Mouse (Mus musculus): ENCODE measurements around the gene Asgr1.
A peak's percentile ranks its signal among the peaks of the same experiment; 100 is the strongest.
"Not testable (repeated sequence)": the region's sequence is repeated elsewhere in the genome, so short reads cannot be mapped to it uniquely, and the experiment has no call there.

The Asgr1 gene

DNA sequence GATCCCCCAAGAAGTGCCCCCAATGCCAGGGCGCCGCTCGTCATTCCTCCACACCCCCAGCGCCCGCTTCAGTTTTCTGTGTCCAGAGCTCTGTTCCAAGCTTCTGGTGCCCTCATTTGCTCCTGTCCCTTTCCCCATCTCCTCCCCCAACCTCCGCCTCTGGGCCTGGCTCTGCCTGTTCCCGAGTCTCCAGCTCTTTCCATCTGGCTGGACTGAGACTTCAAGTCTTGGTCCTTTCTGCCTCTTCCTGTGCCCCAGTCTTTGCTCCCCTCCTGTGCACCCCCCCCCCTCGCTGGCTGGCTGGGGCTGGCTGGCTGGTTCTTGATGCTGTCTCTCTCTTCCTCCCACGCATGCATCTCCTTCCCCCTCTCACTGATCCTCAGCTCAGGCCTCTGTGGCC, 26.5 kb upstream of the Asgr1 start:
- DNase-seq = peak; percentile 37

DNA sequence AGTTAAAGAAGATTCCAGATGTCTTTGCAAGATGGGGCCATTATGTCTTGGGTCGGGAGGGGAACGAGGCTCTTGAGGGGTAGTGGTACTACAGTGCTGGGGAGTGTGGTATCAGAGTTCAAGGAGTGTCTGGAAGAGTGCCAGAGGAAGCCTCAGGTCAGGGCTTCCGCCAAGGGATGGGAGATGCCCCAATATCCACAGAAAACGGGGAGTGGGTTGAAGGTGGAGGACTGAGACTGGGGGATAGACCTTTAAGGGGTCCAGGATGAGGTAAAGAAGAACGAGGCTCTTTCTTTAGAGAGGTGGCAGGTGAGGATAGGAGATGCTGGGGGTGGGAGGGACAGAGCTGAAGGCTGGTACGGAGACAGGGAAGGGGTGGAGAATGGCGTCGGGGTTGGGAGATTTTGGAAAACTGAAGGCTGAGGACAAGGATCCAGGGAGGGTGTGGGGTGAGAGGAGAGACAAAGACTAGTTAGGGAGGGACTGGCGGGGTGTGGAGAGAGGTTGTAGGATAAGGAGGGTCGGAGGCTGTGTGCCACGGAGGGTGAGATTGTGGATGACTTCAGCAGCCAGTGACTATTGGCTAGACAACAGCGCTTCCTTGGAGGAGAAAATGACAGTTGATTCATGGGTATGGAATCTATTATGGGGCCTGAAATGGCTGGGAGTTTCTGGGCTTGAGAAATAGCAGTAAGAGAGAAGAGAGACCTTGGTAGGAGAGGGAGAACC, 25.3 kb upstream of the Asgr1 start:
- DNase-seq = no peak

DNA sequence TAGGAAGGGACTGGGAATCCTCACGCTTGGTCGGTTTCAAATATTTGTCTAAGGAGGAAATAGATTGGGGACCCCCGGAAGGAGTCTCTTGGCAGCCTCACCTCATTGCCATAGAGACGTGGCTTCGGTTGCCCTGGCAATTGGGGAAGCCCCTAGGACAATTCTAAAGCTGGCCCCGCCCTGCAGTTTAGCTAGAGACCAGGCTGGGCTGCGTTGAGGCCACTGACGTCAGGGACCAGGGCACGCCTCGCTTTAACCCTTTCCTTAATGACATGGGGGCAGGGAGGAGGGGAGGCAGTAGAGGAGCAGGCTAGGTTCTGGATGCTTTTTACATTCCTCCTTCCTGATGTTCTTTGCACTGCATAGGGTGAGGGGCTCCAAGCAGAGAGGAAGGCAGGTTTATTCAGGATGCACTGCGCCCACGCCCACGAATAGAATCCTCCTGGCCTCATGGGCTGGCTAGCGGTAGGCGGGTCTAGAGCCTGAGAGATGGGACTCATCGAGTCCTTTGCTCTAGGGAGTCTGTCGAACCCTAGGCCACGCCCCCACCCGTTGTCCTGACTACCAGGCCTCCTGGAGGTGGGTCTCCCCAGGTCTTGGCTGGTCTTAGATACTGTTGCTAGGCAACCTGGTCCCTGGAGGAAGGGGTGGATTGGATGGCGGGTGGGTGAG, 24.6 kb upstream of the Asgr1 start:
- DNase-seq = peak; percentile 84

DNA sequence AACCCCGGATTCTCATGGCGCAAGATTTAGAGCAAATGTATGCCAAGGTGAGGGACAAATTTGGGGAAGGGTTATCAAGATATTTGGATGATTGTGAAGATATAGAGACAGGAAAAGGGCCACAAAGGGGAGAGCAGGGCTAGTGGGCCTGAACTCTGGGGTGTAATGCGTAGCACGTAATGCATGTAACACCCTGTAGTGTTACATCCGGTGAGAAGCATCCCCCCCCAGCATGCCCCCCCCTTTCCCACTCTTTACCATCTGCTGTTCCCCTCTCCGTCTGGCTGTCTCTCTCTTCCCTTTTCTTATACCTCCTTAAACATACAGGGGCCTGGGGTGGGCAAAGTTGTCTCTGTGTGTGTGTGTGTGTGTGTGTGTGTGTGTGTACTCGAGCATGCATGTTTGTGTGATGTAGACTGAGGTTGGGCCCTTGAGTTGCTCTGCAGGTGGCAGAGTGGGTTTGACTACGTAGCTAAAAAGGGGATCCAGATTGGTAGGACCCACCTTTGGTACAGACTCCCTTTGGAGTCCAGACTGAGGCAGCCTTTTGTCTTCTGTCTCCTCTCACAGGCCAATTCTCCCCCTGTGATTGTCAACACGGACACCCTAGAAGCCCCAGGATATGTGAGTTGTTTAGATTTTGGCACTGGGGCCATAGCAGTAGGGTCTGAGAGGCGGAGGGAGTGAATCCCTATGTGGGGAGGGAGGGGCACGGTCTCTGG, 23.9 kb upstream of the Asgr1 start:
- no peak for DNase-seq

DNA sequence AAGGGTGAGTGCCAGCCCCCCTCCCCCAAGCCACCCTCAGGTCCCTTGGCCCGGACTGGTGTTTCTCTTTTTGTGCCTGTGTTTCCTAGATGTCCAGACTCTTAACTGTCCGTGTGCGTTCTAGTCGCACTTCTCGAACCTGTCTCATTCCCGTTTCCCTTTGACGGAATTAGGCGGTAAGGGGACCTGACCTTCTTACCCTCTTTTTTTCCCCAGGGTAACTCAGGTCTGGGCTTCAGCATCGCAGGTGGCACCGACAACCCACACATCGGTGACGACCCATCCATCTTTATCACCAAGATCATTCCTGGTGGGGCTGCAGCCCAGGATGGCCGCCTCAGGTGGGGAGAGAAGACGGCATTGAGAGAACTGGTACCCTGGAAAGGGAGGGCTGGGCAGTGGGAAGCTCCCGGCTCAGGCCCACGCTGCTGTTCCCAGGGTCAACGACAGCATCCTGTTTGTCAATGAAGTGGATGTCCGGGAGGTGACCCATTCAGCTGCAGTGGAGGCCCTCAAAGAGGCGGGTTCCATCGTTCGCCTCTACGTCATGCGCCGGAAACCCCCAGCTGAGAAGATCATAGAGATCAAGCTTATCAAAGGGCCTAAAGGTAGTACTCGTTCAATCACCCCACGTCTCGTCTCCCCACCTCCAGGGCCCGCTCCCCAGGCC, 23.1 kb upstream of the Asgr1 start:
- no peak for DNase-seq

DNA sequence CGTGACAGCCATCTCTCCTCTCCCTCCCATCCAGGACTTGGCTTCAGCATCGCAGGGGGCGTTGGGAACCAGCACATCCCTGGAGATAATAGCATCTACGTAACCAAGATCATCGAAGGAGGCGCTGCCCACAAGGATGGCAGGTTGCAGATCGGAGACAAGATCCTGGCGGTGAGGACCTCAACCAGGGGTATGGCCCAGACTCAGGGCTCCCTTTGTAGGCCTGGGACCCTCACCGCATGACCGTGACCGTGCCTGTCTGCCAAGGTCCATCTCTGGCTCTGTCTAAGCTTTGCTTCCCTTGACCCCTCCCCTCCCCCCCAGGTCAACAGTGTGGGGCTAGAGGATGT, 22.6 kb upstream of the Asgr1 start:
- no peak for DNase-seq

DNA sequence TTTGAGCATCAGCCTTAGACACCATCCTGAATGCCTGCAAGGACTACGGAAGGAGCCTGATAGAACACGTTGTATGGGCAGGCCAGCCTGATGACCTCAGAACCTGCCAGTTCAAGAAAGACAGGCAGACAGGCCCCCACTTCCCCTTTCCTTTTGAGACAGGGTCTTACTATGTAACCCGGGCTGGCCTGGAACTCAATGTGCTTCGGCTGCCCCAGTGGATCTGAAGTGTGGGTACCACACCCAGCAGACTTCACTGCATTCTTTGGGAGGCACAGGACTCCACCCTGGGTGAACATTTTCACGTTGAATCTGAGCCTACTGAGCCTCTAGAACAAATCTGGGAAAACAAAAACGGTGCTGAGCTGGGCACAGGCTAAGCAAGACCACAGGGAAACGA, 15.7 kb upstream of the Asgr1 start:
- DNase-seq = no peak

DNA sequence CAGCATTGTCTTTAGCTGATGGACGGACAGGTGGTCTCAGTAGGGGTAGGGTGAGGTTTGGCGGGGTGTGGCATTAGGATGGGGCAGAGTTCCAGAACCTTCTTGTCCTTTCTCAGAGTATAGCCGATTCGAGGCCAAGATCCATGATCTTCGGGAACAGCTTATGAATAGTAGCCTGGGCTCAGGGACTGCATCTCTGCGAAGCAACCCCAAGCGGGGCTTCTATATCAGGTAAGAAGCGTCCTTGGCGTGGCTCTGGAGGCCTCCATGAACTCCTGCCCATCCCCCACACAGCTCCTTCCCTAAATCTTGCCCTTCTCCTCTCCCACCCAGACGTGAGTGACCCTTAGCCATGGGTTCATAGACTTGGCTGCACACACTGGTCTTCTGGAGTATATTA, 14.3 kb upstream of the Asgr1 start:
- DNase-seq = no peak

DNA sequence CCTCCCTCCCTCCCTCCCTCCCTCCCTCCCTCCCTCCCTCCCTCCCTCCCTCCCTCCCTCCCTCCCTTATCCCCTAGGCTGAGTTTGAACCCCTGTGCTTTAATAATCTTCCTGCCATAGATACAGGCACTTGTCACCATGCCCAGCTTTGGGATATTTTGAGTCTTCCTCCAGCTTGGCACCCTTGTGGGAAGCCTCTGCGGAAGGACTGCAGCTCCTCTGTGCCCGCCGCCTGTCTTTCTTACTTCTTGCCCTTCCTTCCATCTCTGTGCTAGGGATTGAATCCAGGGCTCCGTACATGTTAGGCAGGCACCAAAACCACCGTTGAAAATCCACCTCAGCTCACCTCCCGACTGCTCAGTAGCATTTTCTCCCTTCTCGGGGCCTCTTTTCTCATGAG, 13.7 kb upstream of the Asgr1 start:
- DNase-seq = no peak

DNA sequence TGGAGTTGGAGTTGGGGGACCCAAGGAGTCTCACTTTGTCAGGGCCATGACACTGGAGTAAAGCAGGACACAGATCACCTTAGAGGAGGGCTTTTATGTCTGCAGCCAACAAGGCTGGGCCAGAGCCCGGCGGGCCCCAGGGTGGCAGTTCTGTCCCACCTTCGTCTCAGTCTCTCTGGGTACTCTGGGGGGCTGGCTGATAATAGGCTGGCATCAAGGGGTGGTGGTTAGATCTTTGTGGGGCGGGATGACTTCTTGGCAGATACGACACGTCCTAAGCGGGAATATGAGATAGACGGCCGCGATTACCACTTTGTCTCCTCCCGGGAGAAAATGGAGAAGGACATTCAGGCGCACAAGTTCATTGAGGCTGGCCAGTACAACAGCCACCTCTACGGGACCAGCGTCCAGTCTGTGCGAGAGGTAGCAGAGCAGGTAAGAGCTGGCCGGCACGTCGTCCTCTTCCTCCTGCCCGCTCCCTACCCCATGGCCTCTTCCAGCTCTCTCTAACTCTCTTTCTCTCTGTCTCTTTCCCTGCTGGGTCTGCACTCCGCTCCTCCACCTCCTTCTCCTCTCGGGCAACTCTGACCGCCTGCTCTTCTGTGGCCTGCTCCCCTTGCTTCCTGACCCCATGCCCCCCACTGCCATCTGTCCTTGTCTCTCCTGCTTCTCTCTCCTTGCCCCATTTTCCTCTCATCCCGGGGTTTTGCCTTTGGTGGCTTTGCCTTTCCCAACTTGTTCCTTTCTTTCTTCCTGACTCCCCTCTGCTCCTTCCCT, 11.4 kb upstream of the Asgr1 start:
- no peak for DNase-seq

DNA sequence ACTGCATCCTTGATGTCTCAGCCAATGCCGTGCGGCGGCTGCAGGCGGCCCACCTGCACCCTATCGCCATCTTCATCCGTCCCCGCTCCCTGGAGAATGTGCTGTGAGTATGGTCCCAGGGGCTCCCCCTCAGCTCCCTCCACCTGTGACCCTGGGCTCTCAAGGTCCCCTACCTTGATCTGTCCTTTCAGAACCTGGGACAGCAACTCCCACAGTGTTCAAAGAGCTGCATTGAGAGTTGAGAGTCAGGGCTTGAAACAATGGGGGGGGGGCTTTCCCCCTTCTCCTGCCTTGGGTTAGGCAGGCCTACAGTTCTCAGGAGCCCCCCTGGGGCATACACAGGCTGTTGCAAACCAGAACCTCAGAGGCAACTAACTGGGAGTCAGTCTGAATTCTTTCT, 10.2 kb upstream of the Asgr1 start:
- no peak for DNase-seq

DNA sequence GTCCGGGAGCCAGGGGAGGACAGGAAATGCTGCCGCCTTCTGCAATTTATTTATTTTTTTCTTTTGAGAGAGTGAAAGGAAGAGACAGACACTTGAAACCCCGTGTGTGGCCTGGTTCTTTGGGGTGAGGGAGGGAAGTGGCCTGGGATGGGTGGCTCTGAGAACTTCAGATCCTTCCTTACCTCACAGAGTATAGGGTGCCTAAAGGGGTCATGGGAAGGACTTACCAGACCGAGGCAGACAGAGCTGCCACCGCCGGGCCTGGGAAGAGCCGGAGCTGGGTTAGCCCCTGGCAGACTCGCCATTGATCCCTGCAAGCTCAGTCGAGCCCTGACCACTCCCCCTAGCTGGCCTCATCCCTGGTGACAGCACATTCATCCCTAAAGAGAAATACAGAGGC, 8.4 kb upstream of the Asgr1 start:
- no peak for DNase-seq

DNA sequence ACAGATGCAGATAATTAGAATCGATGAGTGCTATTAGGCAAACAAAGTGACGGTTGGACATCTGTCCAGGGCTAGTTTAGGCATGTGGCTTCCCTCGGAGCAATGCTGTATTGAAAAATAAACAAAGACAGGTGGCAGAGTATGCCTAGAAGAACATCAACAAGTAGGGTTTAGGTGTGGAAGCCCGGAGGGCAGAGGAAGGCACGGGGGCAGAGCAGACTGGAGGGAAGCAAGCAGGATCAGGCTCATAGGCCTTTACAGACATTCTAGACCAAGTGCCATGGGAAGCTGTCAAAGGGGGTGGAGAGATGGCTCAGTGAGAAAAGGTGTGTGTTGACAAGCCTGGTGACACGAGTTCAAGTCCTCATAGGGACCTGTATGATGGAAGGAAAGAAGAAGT, 4.5 kb upstream of the Asgr1 start:
- no peak for DNase-seq

DNA sequence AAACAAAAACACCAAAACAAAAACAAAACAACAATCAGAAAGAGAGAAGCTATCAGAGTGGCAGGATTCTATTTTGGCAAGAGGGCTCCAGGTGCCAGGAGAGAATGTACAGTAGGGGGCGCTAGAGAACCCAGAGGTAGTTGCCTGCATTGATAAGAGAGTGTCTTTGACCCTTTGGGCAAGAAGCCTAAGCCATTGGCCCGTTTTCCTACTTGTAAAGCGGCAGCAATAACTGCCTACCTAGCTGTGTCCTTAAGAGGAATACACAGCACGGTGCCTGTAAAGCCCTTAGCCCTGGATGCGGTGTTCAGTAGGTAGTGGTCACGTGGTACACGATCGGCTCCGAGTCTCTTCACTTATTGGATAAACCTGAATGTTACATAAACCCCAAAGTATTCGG, 4.1 kb upstream of the Asgr1 start:
- DNase-seq = no peak

DNA sequence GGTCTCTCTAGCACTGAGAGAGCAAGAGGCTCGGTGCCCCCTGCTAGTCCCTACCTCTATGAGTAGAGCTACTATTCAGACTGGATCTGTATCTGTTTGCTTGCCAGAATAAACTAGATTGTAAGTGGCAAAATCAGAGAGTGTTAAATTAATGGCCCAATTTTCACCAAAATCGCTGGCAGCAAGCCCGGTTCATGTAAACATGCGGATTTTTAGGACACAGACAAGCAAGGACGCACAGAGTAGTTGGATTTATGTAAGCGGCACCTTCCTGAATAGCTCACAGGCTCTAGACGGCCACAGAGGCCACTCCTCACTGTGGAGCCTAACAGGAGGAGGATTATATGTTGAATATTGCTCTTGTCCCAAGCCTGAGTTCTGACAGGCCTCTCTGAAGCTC, 729 bp upstream of the Asgr1 start:
- no peak for DNase-seq

DNA sequence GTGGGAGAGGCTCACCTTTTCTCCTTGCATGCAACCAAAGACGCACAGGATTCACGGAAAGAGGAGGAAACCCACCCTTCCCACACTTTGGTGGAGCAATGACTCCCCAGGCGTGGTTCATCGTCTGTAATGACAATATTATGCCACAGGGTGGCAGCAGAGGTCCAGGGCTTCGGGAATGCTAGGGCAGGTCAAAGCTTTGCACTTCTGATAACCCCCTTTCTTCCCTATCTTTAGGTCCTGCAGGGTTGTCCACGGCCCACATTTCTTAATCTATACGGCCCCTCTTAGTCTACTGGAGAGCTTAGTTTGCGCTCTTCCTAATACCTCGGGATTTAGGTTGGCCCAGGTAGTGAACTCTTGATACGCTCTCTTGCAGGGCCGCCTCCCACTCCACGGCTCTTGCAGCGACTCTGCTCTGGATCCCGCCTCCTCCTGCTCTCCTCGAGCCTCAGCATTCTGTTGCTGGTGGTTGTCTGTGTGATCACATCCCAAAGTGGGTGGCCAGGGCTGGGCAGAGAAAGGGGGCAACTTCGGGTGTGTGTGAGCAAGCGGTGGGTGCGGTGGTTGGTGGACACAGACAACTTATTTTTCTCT, 1.8 kb downstream of the Asgr1 start:
- peak; percentile 54 for DNase-seq

DNA sequence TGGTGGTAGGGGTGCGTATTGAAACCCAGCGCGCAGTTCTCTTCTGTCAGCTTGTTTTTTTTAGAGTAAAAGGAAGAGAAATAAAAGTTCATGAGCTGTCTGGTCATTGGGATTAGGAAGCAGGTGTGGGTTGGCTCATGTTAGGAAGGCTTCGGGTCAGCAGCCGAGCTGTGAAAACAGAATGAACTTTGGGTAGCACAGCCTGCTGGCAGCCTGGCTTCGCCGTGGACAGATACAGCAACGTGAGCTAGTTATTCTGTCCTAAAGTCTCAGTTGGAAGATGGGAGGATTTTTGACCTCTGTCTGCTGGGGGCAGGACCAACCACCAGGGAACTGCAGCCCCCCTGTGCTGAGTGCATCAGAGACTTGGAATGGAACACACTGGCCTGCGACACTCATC, 3.9 kb downstream of the Asgr1 start:
- DNase-seq = no peak

DNA sequence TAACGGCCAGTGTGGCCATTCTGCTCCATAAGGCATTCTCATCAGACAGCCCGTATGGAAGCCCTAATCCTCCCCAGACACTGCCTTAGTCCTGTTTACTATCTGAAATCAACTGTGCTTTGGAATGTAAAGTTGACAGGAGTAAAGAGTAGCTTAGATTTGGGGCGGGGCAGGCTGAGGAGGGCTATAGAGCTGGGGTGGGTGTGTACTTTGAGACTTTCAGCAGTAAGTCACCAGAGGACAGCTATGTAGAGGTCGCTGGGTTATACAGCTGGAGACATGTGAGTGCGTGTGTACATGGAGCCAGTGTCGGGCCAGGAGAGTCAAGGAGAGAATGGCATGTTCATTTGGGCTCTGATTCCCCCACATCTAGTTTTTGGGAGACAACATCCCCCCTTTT, 6.0 kb downstream of the Asgr1 start:
- no peak for DNase-seq

DNA sequence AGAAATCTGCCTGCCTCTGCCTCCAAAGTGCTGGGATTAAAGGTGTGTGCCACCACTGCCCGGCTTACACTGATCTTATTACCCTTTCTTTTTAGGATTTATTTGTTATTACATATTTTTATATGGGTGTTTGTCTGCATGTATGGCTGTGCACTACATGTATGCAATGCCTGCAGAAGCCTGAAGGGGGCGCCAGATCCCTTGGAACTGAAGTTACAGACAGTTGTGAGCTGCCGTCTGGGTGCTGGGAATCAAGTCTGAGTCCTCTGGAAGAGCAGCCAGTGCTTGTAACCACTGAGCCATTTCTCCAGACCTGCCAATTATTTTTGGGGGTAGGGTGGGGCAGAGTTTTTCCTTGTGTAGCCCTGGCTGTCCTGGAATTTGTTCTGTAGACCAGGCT, 9.2 kb downstream of the Asgr1 start:
- no peak for DNase-seq

DNA sequence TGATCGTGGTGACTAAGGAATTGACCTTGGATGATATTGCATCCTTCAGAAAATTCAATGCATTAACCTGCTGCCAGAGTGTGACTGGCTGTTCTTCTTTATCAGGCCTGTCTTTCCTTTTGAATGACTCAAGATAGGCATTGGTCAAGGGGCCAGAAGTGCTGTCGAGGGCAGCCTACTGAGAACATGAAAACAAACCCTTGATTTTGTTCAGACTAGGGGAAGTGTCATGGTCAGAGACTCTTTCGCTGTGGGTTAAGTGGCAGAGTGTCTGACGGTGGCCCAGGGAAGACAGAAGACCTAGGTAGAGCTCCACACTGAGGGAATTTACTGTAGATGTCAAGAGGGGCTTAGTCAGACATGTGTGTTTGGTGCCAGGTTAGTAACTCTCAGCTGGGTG, 12.8 kb downstream of the Asgr1 start:
- DNase-seq = no peak

DNA sequence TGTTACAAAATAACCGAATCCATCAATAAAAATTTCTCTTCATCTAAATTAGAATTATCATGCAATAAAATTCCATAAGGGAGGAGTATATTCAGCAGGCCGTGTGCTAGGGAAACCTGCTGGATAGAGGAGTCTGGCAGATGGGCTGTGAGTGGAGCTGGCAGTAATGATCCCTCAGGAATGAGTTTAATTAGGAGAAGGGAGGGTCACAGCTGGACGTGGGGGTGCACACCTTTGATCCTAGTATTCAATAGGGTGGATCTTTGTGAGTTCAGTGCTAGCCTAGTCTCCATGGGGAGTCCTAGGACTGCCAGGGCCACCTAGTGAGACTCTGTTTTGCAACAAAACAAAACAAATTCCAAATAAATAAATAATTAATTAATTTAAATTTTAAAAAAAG, 14.4 kb downstream of the Asgr1 start:
- no peak for DNase-seq

DNA sequence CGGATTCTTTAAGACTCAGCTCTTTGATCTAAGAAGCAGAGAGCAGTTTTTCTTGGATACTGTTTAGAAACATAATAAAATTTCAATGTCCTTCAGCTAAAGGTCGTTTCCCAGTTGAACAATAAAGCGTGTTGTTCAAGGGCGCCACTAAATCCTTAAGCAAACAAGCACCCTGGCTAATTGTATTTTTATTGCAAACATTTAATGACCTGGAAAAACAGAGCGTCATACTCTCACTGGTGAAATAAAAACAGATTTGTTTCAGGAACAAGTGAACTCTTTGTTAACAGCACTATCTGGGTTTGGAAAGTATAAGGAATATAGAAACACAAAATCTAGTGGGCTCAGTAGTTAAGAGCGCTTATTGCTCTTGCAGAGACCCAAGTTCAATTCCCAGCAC, 16.2 kb downstream of the Asgr1 start:
- no peak for DNase-seq

DNA sequence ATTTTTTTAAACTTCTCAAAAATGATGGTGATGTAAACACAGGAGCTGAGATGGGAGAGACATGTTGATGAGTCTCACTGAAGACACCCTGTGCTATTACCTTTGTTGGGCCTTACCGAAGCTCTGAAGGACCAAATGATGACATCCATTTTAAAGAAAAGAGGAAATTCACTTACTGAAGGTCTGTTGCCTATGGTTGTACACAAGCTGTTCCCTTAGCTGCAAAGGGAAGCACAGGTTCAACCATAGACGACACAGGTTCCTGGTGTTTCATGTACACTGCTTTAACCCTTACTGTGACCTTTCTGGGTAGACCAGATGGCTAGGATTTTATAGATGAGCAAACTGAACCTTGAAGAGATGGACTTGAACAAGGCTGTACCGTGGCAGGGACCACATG, 16.7 kb downstream of the Asgr1 start:
- not testable (repeated sequence) for DNase-seq

Measured in right cerebral cortex, postnatal 25 days (tissue).